Mouse (Mus musculus) ES-E14 (cell line): Measurements from ENCODE around the gene Phc1.

Source experiments
- CHD2 ChIP-seq: IDR thresholded peaks from 2 replicates; pipeline ENCODE4 v1.6.1; 2014; ENCODE audit warnings: mild to moderate bottlenecking, low read depth, low read length, inconsistent platforms
- HCFC1 ChIP-seq: IDR thresholded peaks from 2 replicates; pipeline ENCODE4 v1.6.1; 2012; ENCODE audit warnings: low read length, inconsistent platforms, borderline replicate concordance; ENCODE audit not compliant: insufficient read depth
- MAFK ChIP-seq: IDR thresholded peaks from 2 replicates; pipeline ENCODE4 v1.6.1; 2014; ENCODE audit warnings: mild to moderate bottlenecking, low read depth, low read length, inconsistent platforms; ENCODE audit not compliant: insufficient read depth
- ZC3H11A ChIP-seq: IDR thresholded peaks from 2 replicates; pipeline ENCODE4 v1.6.1; 2012; ENCODE audit warnings: low read depth, mild to moderate bottlenecking, inconsistent platforms, low read length, borderline replicate concordance
- ZNF384 ChIP-seq: IDR thresholded peaks from 2 replicates; pipeline ENCODE4 v1.6.1; 2012; ENCODE audit warnings: low read depth, low read length, inconsistent platforms

DNA sequence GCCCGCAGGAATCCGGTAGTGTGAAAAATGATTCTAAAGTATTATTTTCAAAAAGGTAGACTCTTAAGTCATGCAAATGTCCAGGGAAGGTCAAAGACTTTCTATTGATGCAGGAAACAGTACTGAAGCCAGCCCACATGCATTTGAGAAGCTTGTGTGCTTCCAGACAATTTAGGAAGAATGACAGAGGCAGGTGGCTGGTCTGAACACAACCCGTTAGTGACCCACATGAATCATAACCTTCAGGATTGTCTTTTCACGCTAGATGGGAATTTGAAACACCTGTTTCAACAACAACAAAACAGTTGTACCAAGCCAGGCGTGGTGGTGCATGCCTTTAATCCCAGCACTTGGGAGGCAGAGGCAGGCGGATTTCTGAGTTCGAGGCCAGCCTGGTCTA is 6.0 kb upstream of the Phc1 start:
- TF ChIP-seq HCFC1 (no peak), MAFK (no peak), ZC3H11A (no peak), CHD2 (no peak), ZNF384 (no peak)
